Mouse (Mus musculus): Measurements from ENCODE around the gene Fbxo47. TPM values are rescaled to one million over a fixed set of nuclear protein-coding genes. Genes with fewer than 3 reads are reported as not detected.
"Not testable (repeated sequence)": the region's sequence is repeated elsewhere in the genome, so short reads cannot be mapped to it uniquely, and the experiment has no call there.

Gene Fbxo47
- total RNA-seq, 2 experiments from 2014 or later, result 0.14 to 0.20 TPM

DNA sequence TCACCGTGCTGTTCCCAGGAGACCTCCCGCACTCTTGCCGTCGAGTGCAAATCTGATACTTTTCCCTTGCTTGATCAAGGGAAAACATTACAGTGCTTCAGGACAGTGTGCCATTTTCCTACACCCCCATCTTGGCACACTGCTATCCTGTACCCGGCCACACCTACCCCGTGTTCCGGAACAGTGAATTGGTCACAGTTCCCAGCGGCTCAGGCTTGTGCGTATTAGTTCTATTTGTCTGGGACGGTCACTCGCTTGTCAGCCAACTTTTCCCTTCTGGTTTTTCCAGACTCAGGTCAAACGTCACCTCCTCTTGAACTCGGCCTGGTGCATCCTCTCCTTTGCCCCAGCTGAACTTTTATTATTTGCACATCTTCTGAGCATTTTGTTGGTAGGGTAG is 20.8 kb upstream of the Fbxo47 start:
- intact Hi-C loops (cut with DNase I), result loop anchor here (5.0 kb wide), 1 partner anchor 32 kb away; no protein-coding TSS in a partner anchor
- Histone ChIP-seq H3K4me3 (no peak overlapping the region), H3K27ac (peak overlapping the region; percentile 63; the same call in 1 of the 2 replicates)
- DNase-seq, result no peak
- no peak for TF ChIP-seq CTCF (IDR thresholded peaks at IDR 0.05)

DNA sequence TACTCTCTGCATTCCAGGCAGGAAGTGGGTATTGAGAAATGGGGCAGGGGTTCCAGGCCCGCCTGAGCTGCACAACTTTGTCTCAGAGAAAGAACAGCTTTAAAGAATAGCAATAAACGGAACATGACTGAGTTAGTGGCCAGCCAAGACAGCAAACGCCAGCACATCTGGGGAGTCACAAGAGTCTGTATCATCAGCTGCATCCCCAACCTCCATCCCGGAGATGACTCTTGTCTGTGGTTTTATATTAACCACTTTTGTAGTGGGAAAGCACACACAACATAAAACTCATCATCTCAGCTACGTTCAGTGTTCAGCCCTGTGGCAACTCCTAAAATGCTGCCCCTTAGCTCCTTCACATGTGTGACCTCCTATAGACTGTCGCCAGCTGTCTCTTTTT is 17.9 kb upstream of the Fbxo47 start:
- intact Hi-C loops (cut with DNase I), result loop anchor here (5.0 kb wide), 1 partner anchor 35 kb away; no protein-coding TSS in a partner anchor
- TF ChIP-seq CTCF (IDR thresholded peaks at IDR 0.05), result no peak
- DNase-seq, result no peak
- Histone ChIP-seq H3K27ac (no peak overlapping the region), H3K4me3 (no peak overlapping the region)

DNA sequence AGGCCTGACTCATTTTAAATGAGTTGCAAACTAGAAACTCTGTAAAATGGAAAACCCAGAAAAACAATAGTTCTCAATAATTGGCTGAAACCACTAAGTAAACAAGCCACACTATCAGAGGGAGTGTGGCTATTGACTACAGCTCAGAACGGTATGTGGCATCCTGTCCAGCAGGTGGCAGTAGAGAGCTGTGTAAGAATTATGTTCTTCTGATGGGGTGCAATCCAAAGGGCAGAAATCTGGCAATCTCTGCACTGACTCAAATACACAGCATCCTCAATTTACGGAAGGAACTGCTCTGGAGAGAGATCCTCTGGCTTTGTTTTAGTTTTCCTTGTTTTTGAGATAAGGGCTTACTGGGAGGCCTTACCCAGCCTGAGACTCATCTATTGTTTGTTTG is 15.9 kb upstream of the Fbxo47 start:
- peak; percentile 96 for TF ChIP-seq CTCF (IDR thresholded peaks at IDR 0.05)
- intact Hi-C loops (cut with DNase I), result loop anchor here (1.0 to 5.0 kb wide), 2 partner anchors 37 to 87 kb away; no protein-coding TSS in a partner anchor
- Histone ChIP-seq H3K27ac (peak overlapping the region; percentile 69), H3K4me3 (no peak overlapping the region)
- peak; percentile 89 for DNase-seq

DNA sequence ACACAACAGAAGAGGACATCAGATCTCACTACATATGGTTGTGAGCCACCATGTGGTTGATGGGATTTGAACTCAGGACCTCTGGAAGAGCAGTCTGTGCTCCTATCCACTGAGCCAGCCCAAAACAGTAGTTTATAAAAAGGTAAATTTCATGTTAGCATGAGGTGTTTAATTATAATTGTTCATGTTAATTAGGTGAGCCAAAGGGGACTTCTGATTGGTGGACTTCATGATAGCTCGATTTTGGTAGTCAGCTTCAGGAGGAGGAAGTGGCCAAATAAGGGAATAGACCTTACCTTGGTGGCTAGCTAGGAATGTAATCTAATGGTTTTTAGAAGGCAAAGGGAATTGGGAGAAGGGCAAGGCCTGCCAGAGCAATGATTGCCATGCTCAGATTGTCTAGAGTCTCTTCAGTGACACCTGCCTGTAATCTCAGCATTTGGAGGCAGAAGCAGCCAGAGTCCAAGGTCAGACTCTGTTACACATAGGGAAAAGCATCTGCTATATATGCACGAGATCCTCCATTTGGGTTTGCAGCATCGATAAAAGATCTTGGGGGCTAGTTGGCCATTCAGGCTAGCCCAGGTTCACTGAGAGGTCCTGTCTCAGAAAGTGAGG is 13.7 kb upstream of the Fbxo47 start:
- intact Hi-C loops (cut with DNase I), result no loop called here
- TF ChIP-seq CTCF (IDR thresholded peaks at IDR 0.05), result no peak
- Histone ChIP-seq H3K27ac (no peak overlapping the region), H3K4me3 (no peak overlapping the region)
- no peak for DNase-seq

DNA sequence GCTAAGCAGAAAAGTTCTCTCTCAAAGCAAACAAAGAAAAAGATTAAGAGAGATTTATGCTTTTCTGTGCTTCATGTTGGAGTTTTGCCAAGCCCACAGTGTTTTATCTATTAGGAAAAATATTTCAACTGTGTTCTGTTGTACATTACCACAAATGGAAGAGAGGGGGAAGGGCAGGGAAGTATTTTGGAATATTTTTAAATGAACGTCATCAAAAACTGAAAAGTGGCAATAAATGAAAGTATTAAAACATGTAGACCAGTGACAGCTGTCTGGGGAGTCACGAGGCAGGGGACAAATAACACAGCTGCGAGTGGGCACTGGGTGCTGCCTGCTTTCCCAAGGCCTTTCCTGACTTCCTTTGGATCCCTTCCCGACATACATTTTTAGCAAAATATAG is 12.7 kb upstream of the Fbxo47 start:
- no peak for TF ChIP-seq CTCF (IDR thresholded peaks at IDR 0.05)
- no peak overlapping the region for H3K27ac ChIP-seq
- intact Hi-C loops (cut with DNase I), result no loop called here
- no peak overlapping the region for H3K4me3 ChIP-seq
- DNase-seq, result no peak

DNA sequence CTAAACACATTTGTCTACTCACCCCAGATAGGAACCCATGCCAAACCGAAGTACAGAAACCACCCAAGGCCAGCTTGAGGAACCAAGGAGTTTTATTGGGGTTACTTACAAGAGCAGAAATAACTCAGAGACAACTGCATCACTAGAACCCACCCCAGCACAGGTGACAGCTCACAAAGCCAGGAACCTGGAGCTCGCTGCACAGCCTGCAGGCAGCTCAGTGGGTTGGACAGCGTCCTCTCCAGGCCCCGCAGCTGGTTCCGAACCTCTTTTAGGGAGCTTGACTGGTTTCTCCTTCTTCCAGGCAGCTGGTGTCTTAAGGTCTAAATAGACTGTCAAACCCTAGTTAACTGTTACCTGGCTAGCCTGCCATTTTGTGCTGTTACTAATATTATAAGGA is 7.9 kb upstream of the Fbxo47 start:
- intact Hi-C loops (cut with DNase I), result no loop called here
- Histone ChIP-seq H3K4me3 (no peak overlapping the region), H3K27ac (no peak overlapping the region)
- TF ChIP-seq CTCF (IDR thresholded peaks at IDR 0.05), result no peak
- DNase-seq, result no peak

DNA sequence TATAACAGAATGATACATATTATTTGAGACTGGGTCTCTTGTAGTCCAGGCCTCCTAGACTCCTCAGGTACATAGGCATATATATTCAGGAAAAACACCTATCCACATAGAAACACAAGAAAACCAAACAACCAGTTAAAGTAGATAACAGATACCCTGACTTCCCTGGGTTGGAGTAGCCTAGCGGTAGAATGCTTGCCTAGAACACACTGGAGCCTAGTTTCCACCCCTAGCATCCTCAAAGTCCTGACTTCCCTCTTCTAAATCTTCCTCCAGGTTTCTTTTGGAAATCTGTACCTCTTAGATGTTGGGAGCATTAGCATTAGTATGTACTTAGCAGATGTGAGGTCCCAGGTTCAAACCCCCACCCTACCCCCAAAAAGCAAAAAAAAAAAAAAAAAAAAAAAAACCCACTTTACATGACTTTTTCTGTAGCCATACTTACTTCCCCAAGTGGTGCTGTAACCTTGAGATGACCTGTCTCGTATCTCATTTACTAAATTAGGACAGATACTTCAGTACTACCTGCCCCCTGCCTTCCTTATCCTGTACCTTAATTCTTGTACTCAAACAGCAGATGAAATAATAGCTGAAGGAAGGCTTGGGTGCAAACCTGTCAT is 1.5 kb upstream of the Fbxo47 start:
- no peak for TF ChIP-seq CTCF (IDR thresholded peaks at IDR 0.05)
- no peak for DNase-seq
- H3K4me3 ChIP-seq, result no peak overlapping the region
- H3K27ac ChIP-seq, result no peak overlapping the region
- intact Hi-C loops (cut with DNase I), result loop anchor here (2.0 kb wide), 1 partner anchor 87 kb away; the partner anchor contains the start of gene Lasp1

DNA sequence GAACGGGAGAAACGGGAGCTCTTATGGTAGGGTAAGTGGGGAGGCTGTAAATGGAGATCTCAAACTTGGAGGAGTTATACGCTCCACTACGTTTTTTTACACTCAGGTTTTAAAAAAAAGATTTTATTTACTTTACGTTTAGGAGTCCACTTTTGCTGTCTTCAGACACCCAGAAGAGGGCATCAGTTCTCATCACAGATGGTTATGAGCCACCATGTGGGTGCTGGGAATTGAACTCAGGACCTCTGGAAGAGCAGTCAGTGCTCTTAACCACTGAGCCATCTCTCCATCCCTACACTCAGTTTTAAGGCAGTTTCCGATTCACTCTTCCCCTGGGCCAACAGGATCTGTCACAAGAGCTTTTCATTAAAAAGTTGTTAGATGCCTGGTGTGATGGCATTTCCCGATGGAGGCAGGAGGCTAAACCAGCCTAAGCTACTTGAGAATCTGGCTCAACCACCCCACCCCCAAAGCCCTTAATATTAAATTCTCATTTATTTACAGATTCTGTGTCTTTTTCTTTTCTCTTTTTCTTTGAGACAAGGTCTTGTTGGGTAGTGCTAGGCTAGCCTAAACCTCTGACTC is 739 bp upstream of the Fbxo47 start:
- H3K27ac ChIP-seq, result peak overlapping the region; percentile 87
- peak overlapping the region; percentile 87 for H3K4me3 ChIP-seq
- intact Hi-C loops (cut with DNase I), result loop anchor here (2.0 kb wide), 1 partner anchor 86 kb away; the partner anchor contains the start of gene Lasp1
- no peak for DNase-seq
- TF ChIP-seq CTCF (IDR thresholded peaks at IDR 0.05), result peak; percentile 19; the same call in 1 of the 2 replicates

DNA sequence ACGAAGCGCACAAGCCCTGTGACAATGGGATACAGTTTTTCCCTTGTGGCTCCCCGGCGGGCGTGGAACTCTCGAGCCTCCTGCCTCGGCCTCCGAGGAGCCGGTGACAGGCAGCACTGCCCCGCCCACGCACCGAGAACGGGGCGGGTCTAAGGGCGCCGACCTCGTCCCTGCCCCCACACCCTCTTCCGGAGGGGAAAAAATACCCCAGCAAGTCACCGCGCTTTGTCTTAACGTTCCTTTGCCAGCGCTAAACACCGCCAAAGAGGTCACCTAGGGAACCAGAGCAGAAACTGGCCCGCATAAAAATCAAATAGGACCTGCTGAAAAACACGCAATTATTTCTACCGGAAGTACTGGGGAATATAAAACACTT is 424 bp downstream of the Fbxo47 start:
- Histone ChIP-seq H3K27ac (peak overlapping the region; percentile 87), H3K4me3 (peak overlapping the region; percentile 87)
- DNase-seq, result peak; percentile 78
- intact Hi-C loops (cut with DNase I), result loop anchor here (2.0 kb wide), 1 partner anchor 91 kb away; no protein-coding TSS in a partner anchor
- TF ChIP-seq CTCF (IDR thresholded peaks at IDR 0.05), result no peak

DNA sequence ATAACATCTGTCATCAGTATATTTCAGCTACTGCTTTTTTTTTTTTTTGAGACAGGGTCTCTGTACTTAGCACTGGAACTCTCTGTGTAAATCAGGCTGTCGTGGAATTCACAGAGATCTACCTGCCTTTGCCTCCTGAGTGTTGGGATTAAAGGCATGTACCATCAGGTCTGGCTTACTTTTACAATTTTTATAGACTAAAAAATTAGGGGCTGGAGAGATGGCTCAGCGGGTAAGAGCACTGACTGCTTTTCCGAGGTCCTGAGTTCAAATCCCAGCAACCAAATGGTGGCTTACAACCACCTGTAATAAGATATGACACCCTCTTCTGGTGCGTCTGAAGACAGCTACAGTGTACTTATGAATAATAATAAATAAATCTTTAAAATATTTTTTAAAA is 3.6 kb downstream of the Fbxo47 start:
- H3K27ac ChIP-seq, result no peak overlapping the region
- intact Hi-C loops (cut with DNase I), result no loop called here
- no peak overlapping the region for H3K4me3 ChIP-seq
- no peak for DNase-seq
- no peak for TF ChIP-seq CTCF (IDR thresholded peaks at IDR 0.05)

DNA sequence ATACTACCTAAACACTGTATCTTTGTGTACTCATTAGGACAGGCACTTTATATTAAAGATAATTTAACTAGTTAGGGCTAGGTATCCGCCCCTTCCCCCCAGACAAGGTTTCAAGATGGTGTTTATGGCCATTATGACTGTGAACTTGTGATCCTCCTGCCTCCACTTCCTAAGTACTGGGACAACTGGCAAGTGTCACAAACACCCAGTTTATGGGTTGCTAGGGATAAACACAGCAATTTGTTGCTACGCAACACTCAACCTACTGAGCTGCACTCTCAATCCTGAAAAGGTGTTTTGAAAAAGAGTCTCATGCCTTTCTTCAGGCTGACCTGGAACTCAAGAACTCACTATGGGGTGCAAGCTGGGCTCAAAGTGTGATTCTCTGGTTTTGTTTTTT is 6.6 kb downstream of the Fbxo47 start:
- Histone ChIP-seq H3K27ac (no peak overlapping the region), H3K4me3 (no peak overlapping the region)
- DNase-seq, result no peak
- no peak for TF ChIP-seq CTCF (IDR thresholded peaks at IDR 0.05)
- intact Hi-C loops (cut with DNase I), result no loop called here

DNA sequence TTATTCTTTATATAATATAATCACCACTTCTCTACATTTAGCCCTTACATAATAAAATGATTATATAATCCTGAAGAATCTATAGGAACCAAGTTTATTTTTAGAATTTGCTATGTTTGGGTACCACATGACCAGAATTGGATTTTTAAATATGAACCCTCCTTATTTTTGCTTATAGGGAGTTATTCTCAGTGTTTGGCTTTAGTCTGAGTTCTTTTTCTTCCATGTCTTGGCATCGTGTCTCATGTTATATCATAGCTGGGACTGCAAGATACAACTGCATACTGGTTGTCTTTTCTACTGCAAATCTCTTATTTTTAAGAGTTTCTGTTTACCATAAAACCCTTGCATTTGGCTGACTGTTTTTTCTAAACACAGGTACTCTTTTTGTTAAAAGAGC is 9.6 kb downstream of the Fbxo47 start:
- no peak overlapping the region for H3K4me3 ChIP-seq
- intact Hi-C loops (cut with DNase I), result no loop called here
- no peak for TF ChIP-seq CTCF (IDR thresholded peaks at IDR 0.05)
- H3K27ac ChIP-seq, result no peak overlapping the region
- no peak for DNase-seq

DNA sequence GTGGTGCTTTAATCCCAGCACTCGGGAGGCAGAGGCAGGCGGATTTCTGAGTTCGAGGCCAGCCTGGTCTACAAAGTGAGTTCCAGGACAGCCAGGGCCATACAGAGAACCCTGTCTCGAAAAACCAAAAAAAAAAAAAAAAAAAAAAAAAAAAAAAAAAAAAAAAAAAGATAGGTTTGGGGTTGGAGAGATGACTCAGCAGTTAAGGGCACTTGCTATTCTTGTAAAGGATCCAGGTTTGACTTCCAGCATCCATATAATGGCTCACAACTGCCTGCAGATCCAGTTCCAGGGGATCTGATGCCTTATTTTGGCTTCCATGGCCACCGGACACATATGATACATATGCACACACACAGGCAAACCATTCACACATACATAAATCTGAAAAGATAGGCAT is 11.6 kb downstream of the Fbxo47 start:
- H3K27ac ChIP-seq; H3K4me3 ChIP-seq; DNase-seq; intact Hi-C loops (cut with DNase I): not testable (repeated sequence)
